Mouse (Mus musculus): ENCODE measurements around the gene Celsr3.

Gene Celsr3

GRCm38 (mm10) chr9:108858792-108859527 is 32.8 kb downstream of the Celsr3 start:
- no peak for DNase-seq

All from thymus, postnatal 14 days (tissue).